Mouse (Mus musculus): ENCODE measurements around the gene Cd52. TPM values are rescaled to one million over a fixed set of nuclear protein-coding genes. Genes with fewer than 3 reads are reported as not detected.

Cd52 gene
- total and polyA plus RNA-seq, 2 experiments from 2014 or later: 2.7 TPM; not detected in 1

- no peak overlapping the region for H3K4me2 ChIP-seq (ENCODE audit: low read depth, low read length)
- no peak overlapping the region for H3K4me3 ChIP-seq (ENCODE audit: low read length)
- H3K27me3 ChIP-seq (ENCODE audit: insufficient read depth, low read length): no peaks in the 10 kb centered on the region
- no peaks in the 10 kb centered on the region for H3K36me3 ChIP-seq (ENCODE audit: insufficient read depth, low read length)
- H3K9ac ChIP-seq (replicated peaks; ENCODE audit: low read length): no peak overlapping the region
- no peak for DNase-seq (ENCODE audit: low spot score)
- H3K27ac ChIP-seq: no peak overlapping the region
- H3K4me1 ChIP-seq (ENCODE audit: insufficient read depth, low read length): no peaks in the 10 kb centered on the region
- 85% methylated on average over 7 of the region's 7 CpGs for WGBS
- TF ChIP-seq CTCF (IDR thresholded peaks at IDR 0.05; ENCODE audit: low read depth): no peak
- no peaks in the 10 kb centered on the region for H3K9me3 ChIP-seq (ENCODE audit: low read length)
- ATAC-seq: no peak
Observed at GRCm38 (mm10) chr4:134067833-134068544, 26.9 kb downstream of the Cd52 start.

- Histone ChIP-seq H3K27ac (no peak overlapping the region), H3K9me3 (ENCODE audit: low read length) (no peaks in the 10 kb centered on the region), H3K36me3 (ENCODE audit: insufficient read depth, low read length) (no peaks in the 10 kb centered on the region), H3K4me2 (ENCODE audit: low read depth, low read length) (no peak overlapping the region), H3K27me3 (ENCODE audit: insufficient read depth, low read length) (no peaks in the 10 kb centered on the region), H3K4me1 (ENCODE audit: insufficient read depth, low read length) (no peaks in the 10 kb centered on the region), H3K9ac (replicated peaks; ENCODE audit: low read length) (no peak overlapping the region), H3K4me3 (ENCODE audit: low read length) (no peak overlapping the region)
- DNase-seq (ENCODE audit: low spot score) (no peak), ATAC-seq (no peak)
- TF ChIP-seq CTCF (IDR thresholded peaks at IDR 0.05; ENCODE audit: low read depth): no peak
- WGBS: 92% methylated on average over 8 of the region's 8 CpGs
Observed at GRCm38 (mm10) chr4:134067383-134067782, 27.5 kb downstream of the Cd52 start.

- no peak overlapping the region for H3K9ac ChIP-seq (replicated peaks; ENCODE audit: low read length)
- H3K4me2 ChIP-seq (ENCODE audit: low read depth, low read length): no peak overlapping the region
- DNase-seq (ENCODE audit: low spot score): no peak
- H3K27ac ChIP-seq: no peak overlapping the region
- TF ChIP-seq CTCF (IDR thresholded peaks at IDR 0.05; ENCODE audit: low read depth): no peak
- H3K27me3 ChIP-seq (ENCODE audit: insufficient read depth, low read length): no peaks in the 10 kb centered on the region
- no peaks in the 10 kb centered on the region for H3K9me3 ChIP-seq (ENCODE audit: low read length)
- WGBS: 23% methylated on average over 23 of the region's 23 CpGs
- no peaks in the 10 kb centered on the region for H3K4me1 ChIP-seq (ENCODE audit: insufficient read depth, low read length)
- no peak overlapping the region for H3K4me3 ChIP-seq (ENCODE audit: low read length)
- no peak for ATAC-seq
- H3K36me3 ChIP-seq (ENCODE audit: insufficient read depth, low read length): no peaks in the 10 kb centered on the region
Observed at GRCm38 (mm10) chr4:134065431-134066004, 29.4 kb downstream of the Cd52 start.

GRCm38 (mm10) chr4:134062561-134062960 is 32.3 kb downstream of the Cd52 start:
- Histone ChIP-seq H3K9me3 (ENCODE audit: low read length) (no peaks in the 10 kb centered on the region), H3K27ac (no peak overlapping the region), H3K4me2 (ENCODE audit: low read depth, low read length) (no peak overlapping the region), H3K4me3 (ENCODE audit: low read length) (no peak overlapping the region), H3K27me3 (ENCODE audit: insufficient read depth, low read length) (no peaks in the 10 kb centered on the region), H3K36me3 (ENCODE audit: insufficient read depth, low read length) (no peaks in the 10 kb centered on the region), H3K4me1 (ENCODE audit: insufficient read depth, low read length) (no peaks in the 10 kb centered on the region), H3K9ac (replicated peaks; ENCODE audit: low read length) (no peak overlapping the region)
- no peak for TF ChIP-seq CTCF (IDR thresholded peaks at IDR 0.05; ENCODE audit: low read depth)
- DNase-seq (ENCODE audit: low spot score) (no peak), ATAC-seq (no peak)
- 69% methylated on average over 8 of the region's 8 CpGs for WGBS

GRCm38 (mm10) chr4:134061944-134062446 is 32.9 kb downstream of the Cd52 start:
- Histone ChIP-seq H3K4me1 (ENCODE audit: insufficient read depth, low read length) (no peaks in the 10 kb centered on the region), H3K27me3 (ENCODE audit: insufficient read depth, low read length) (no peaks in the 10 kb centered on the region), H3K27ac (no peak overlapping the region), H3K36me3 (ENCODE audit: insufficient read depth, low read length) (no peaks in the 10 kb centered on the region), H3K9me3 (ENCODE audit: low read length) (no peaks in the 10 kb centered on the region), H3K4me3 (ENCODE audit: low read length) (no peak overlapping the region), H3K4me2 (ENCODE audit: low read depth, low read length) (no peak overlapping the region), H3K9ac (replicated peaks; ENCODE audit: low read length) (no peak overlapping the region)
- 61% methylated on average over 8 of the region's 8 CpGs for WGBS
- DNase-seq (ENCODE audit: low spot score) (no peak), ATAC-seq (no peak)
- TF ChIP-seq CTCF (IDR thresholded peaks at IDR 0.05; ENCODE audit: low read depth): no peak

GRCm38 (mm10) chr4:134061166-134061830 is 33.6 kb downstream of the Cd52 start:
- Histone ChIP-seq H3K36me3 (ENCODE audit: insufficient read depth, low read length) (no peaks in the 10 kb centered on the region), H3K4me1 (ENCODE audit: insufficient read depth, low read length) (no peaks in the 10 kb centered on the region), H3K27ac (no peak overlapping the region), H3K9ac (replicated peaks; ENCODE audit: low read length) (no peak overlapping the region), H3K4me3 (ENCODE audit: low read length) (no peak overlapping the region), H3K9me3 (ENCODE audit: low read length) (no peaks in the 10 kb centered on the region), H3K27me3 (ENCODE audit: insufficient read depth, low read length) (no peaks in the 10 kb centered on the region), H3K4me2 (ENCODE audit: low read depth, low read length) (no peak overlapping the region)
- no peak for TF ChIP-seq CTCF (IDR thresholded peaks at IDR 0.05; ENCODE audit: low read depth)
- DNase-seq (ENCODE audit: low spot score): no peak
- no peak for ATAC-seq
- 61% methylated on average over 18 of the region's 18 CpGs for WGBS
